Mouse (Mus musculus) stomach, embryonic 16.5 days (tissue): ENCODE results near the gene Tpte. TPM values are rescaled to one million over a fixed set of nuclear protein-coding genes. Genes with fewer than 3 reads are reported as not detected.
A peak's percentile ranks its signal among the peaks of the same experiment; 100 is the strongest.
"Not testable (repeated sequence)": the region's sequence is repeated elsewhere in the genome, so short reads cannot be mapped to it uniquely, and the experiment has no call there.

Experiments used
- ATAC-seq: fragments of 200-750 bp; cut with Nextera tagmentation; 2 replicates; pipeline ENCODE4 v1.8.0; 2017; ENCODE audit warnings: moderate number of reproducible peaks, moderate TSS enrichment; ENCODE audit not compliant: insufficient read depth, low FRiP score
- H3K27ac ChIP-seq: fragments of 300-500 bp; sonication (generic); 2 replicates; pipeline ENCODE4 v1.5.1; 2014; ENCODE audit warnings: low read length
- H3K27me3 ChIP-seq: fragments of 300-500 bp; sonication (generic); 2 replicates; pipeline ENCODE4 v1.6.1; 2014; ENCODE audit warnings: low read length, control low read depth, mixed read lengths; ENCODE audit not compliant: control insufficient read depth, insufficient read depth
- H3K36me3 ChIP-seq: fragments of 300-500 bp; sonication (generic); 2 replicates; pipeline ENCODE4 v1.6.1; 2014; ENCODE audit warnings: low read length; ENCODE audit not compliant: control insufficient read depth, insufficient read depth
- H3K4me1 ChIP-seq: fragments of 300-500 bp; sonication (generic); 2 replicates; pipeline ENCODE4 v1.6.1; 2014; ENCODE audit warnings: low read length, control low read depth, mixed read lengths; ENCODE audit not compliant: control insufficient read depth, insufficient read depth
- H3K4me2 ChIP-seq: fragments of 300-500 bp; sonication (generic); 2 replicates; pipeline ENCODE4 v1.6.1; 2014; ENCODE audit warnings: low read depth, low read length, mixed read lengths
- H3K4me3 ChIP-seq: fragments of 300-500 bp; sonication (generic); replicated peaks from 2 replicates; pipeline ENCODE4 v1.5.1; 2014; ENCODE audit warnings: mild to moderate bottlenecking, low read length
- H3K9ac ChIP-seq: fragments of 300-500 bp; sonication (generic); 2 replicates; pipeline ENCODE4 v1.6.1; 2014; ENCODE audit warnings: low read length
- H3K9me3 ChIP-seq: fragments of 300-500 bp; sonication (generic); replicated peaks from 2 replicates; pipeline ENCODE4 v1.6.1; 2016; ENCODE audit warnings: low read length, control low read depth; ENCODE audit not compliant: control insufficient read depth
- WGBS: fragments of 180-500 bp; shearing (Covaris S2); extraction: QIAGEN DNeasy Blood & Tissue Kit; methylation state at CpG from one replicate; pipeline ENCODE4 v1.1.7; 2014; 5-methylcytosine and 5-hydroxymethylcytosine counted together
- polyA plus RNA-seq: library from polyadenylated mRNA; unstranded; fragments of >200 nt; fragmentation: Nextera tagmentation; extraction: Ambion mirVana; gene quantifications from 2 replicates; pipeline ENCODE4 v1.2.1, GENCODE M21; 2015

Gene Tpte
- polyA plus RNA-seq, 1 experiment from 2014 or later, result not detected

DNA sequence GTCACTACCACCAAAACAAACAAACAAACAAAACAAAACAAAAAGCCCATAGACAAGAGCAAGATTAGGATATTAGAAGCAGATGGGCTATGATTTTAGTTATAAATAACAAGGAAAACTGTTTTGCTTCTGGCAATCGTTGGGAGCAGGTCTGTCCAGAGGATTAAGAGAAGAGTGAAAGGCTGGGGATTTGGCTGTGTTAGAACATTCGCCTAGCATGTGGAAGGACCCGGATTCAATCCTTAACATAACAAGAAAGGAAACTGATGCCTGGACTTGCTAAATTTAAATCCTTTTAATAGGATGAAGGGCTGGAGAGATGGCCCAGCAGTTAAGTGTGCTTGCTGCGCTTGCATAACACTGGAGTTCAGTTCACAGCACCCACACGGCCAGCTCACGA is 18.9 kb upstream of the Tpte start:
- WGBS, result 82% methylated on average over 6 of the region's 6 CpGs
- H3K36me3 ChIP-seq, result no peaks in the 10 kb centered on the region
- no peaks in the 10 kb centered on the region for H3K27me3 ChIP-seq
- no peak overlapping the region for H3K27ac ChIP-seq
- no peak overlapping the region for H3K4me2 ChIP-seq
- H3K4me1 ChIP-seq, result peaks cover 5% of the 10 kb centered on the region
- no peak for ATAC-seq
- H3K4me3 ChIP-seq, result no peak overlapping the region
- H3K9ac ChIP-seq, result no peak overlapping the region
- H3K9me3 ChIP-seq, result no peaks in the 10 kb centered on the region

DNA sequence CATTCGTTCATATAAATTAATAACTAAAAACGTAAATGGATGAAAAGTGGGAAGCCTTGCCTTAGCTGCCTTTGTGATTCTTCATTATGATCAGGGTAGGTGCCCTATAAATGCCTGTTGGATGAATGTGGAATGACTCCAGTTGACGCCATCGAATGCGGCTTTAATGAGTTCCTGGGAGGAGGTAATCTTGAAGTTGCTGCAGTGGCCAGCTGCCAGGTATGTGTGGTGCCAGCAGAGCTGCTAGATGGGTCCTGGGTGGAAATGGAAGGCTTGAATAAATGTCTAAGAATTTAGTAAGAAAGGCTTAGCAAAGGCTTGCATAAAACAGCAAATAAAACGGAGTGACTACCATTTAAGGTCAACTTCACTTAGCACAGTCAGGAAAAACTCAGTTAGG is 18.5 kb upstream of the Tpte start:
- WGBS, result 75% methylated on average over 6 of the region's 6 CpGs
- Histone ChIP-seq H3K4me3 (no peak overlapping the region), H3K27ac (no peak overlapping the region), H3K4me2 (no peak overlapping the region), H3K9ac (no peak overlapping the region), H3K9me3 (no peaks in the 10 kb centered on the region), H3K36me3 (no peaks in the 10 kb centered on the region), H3K4me1 (peaks cover 5% of the 10 kb centered on the region), H3K27me3 (no peaks in the 10 kb centered on the region)
- no peak for ATAC-seq

DNA sequence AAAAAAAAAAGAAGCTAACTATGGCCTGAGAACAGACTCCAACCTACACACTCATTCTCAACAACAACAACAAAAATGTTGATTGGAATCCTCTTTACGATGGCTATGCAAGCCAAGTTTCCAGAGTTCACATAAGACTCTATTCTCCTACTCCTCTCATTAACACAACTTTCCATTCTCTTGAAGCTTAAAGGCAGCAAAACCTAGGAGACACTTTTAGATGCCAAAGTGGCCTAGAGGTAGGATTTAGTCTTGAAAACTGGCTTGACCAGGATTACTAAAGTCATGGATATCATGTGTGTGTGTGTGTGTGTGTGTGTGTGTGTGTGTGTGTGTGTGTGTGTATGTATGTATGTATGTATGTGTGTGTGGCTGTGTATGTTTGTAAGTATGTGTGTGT is 18.0 kb upstream of the Tpte start:
- H3K27ac ChIP-seq, result no peak overlapping the region
- H3K27me3 ChIP-seq, result no peaks in the 10 kb centered on the region
- H3K4me2 ChIP-seq, result no peak overlapping the region
- 88% methylated on average over 1 of the region's 1 CpGs for WGBS
- ATAC-seq, result no peak
- H3K9ac ChIP-seq, result no peak overlapping the region
- H3K9me3 ChIP-seq, result no peaks in the 10 kb centered on the region
- H3K36me3 ChIP-seq, result no peaks in the 10 kb centered on the region
- peaks cover 5% of the 10 kb centered on the region for H3K4me1 ChIP-seq
- H3K4me3 ChIP-seq, result no peak overlapping the region

DNA sequence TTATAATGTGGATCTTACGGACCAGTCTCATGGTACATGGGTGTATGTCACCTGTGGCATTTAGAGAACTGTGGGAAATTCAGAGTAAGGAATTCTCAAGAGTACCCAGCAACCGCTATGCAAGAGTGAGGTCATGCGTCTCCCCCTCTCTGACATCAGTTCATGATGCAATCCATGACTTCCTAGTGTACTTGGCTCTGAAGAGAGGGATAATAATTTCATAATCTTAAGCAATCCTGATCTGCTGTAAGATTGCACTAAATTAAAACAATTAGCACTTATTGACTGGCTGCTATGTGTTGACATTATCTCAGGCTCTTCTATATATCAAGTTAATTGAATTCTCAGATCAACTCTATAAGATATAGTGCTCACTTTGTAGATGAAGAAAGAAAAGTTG is 16.4 kb upstream of the Tpte start:
- Histone ChIP-seq H3K27ac (no peak overlapping the region), H3K4me1 (no peaks in the 10 kb centered on the region), H3K4me2 (no peak overlapping the region), H3K27me3 (no peaks in the 10 kb centered on the region), H3K36me3 (no peaks in the 10 kb centered on the region), H3K9me3 (no peaks in the 10 kb centered on the region), H3K9ac (no peak overlapping the region), H3K4me3 (no peak overlapping the region)
- 89% methylated on average over 3 of the region's 3 CpGs for WGBS
- no peak for ATAC-seq

DNA sequence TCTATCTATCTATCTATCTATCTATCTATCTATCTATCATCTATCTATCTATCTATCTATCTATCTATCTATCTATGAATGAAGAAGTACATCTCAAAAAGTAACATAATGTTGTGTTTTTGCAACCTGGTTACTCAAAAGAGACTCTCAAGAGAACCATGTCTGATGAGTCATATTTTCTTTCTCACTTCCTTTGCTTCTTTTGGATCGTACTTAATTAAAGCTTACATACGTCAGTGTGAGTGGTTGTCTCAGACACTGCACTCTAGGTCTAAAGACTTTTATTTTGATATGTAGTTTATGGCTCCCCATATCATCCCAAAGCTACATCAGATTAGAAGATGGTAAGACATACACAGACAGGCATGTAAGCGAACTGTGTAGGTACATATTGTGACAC is 10.1 kb upstream of the Tpte start:
- Histone ChIP-seq H3K4me2 (no peak overlapping the region), H3K4me1 (no peaks in the 10 kb centered on the region), H3K9me3 (no peaks in the 10 kb centered on the region), H3K27me3 (no peaks in the 10 kb centered on the region), H3K9ac (no peak overlapping the region), H3K36me3 (no peaks in the 10 kb centered on the region), H3K27ac (no peak overlapping the region), H3K4me3 (no peak overlapping the region)
- 86% methylated on average over 3 of the region's 3 CpGs for WGBS
- ATAC-seq, result no peak

DNA sequence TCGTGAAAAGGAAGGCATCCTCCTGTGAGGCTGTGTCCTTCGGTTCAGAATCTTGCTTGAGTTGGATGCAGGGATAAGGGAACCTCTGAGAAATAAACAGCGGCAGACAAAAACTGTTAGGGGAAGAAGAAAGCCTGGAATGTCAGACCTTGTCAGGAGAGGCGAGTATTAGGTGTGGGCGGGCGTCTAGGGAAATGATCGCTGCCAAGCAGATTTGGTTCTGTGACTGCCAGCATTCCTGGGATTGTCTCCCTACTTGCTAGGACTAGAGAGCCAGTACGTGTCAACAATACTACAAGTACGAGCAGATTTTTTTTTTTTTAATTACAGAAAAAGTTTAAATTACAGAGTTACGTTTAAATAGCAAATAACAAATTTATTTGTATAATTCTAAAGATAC is 8.6 kb upstream of the Tpte start:
- H3K4me2 ChIP-seq, result no peak overlapping the region
- H3K27me3 ChIP-seq, result no peaks in the 10 kb centered on the region
- H3K4me3 ChIP-seq, result no peak overlapping the region
- no peaks in the 10 kb centered on the region for H3K4me1 ChIP-seq
- no peak for ATAC-seq
- H3K9me3 ChIP-seq, result no peaks in the 10 kb centered on the region
- 59% methylated on average over 10 of the region's 10 CpGs for WGBS
- no peak overlapping the region for H3K27ac ChIP-seq
- no peaks in the 10 kb centered on the region for H3K36me3 ChIP-seq
- H3K9ac ChIP-seq, result no peak overlapping the region

DNA sequence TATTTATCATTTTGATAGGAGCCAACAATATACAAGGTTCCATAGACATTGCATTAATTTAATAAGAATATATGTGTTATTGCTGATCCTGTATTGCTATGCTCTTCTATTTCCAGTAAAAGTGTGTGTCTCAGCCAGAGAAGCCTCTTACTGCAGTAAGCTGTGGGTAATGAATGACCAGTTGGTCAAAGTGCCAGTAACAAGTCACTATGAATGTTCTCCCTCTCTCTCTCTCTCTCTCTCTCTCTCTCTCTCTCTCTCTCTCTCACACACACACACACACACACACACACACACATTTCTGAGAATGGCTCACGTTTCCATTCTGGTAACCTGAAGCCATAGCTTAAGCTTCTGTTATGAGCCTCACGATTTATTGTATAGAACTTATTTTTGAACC is 19.1 kb downstream of the Tpte start:
- no peak for ATAC-seq
- WGBS, result 44% methylated on average over 2 of the region's 2 CpGs
- Histone ChIP-seq H3K4me1 (no peaks in the 10 kb centered on the region), H3K9me3 (no peaks in the 10 kb centered on the region), H3K4me2 (no peak overlapping the region), H3K36me3 (no peaks in the 10 kb centered on the region), H3K27ac (no peak overlapping the region), H3K4me3 (no peak overlapping the region), H3K9ac (no peak overlapping the region), H3K27me3 (no peaks in the 10 kb centered on the region)

DNA sequence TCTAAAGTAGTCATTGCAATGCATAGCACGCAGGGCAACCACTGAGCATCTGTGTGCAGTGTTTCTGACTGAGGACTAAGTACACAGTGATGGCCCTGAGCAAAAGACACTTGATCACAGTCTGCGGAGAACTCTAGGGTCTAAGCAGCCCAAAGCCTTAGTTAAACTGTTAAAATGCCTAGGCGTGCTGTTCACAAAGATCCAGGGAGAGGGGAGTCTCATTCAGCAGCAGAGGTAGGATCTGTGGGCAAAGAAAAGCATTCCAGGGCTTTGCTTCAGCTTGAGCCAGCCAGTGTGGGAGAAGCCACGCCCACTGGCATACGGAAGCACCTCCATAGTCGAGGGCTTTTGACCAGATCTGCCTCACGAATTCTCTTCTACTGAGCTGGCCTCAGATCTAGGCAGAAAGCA is 19.7 kb downstream of the Tpte start:
- Histone ChIP-seq H3K27me3 (no peaks in the 10 kb centered on the region), H3K4me3 (peak overlapping the region; percentile 24; the same call in 1 of the 2 replicates), H3K4me1 (no peaks in the 10 kb centered on the region), H3K9ac (peak overlapping the region; percentile 32; the same call in 1 of the 2 replicates), H3K4me2 (peak overlapping the region; percentile 43), H3K9me3 (no peaks in the 10 kb centered on the region), H3K27ac (no peak overlapping the region), H3K36me3 (no peaks in the 10 kb centered on the region)
- ATAC-seq, result peak; percentile 73; the same call in 1 of the 2 replicates
- 21% methylated on average over 7 of the region's 7 CpGs for WGBS

DNA sequence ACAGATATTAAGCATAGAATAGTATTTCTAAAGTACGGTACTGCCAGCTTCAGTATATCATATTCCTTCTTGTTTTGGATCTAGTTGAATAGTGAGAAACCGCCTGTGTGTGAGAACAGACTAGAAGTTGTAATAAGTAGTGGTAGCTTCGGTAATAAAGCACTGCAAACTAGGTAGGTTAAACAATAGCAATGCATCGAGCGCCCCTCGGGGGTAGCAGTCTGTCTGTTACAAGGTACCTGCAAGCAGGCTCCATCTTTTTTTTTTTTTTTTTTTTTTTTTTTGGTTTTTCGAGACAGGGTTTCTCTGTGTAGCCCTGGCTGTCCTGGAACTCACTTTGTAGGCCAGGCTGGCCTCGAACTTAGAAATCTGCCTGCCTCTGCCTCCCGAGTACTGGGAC is 20.8 kb downstream of the Tpte start:
- not testable (repeated sequence) for H3K9me3 ChIP-seq, H3K36me3 ChIP-seq, ATAC-seq, H3K27ac ChIP-seq, H3K4me2 ChIP-seq, H3K4me1 ChIP-seq, H3K4me3 ChIP-seq, H3K27me3 ChIP-seq, H3K9ac ChIP-seq
- 84% methylated on average over 8 of the region's 9 CpGs for WGBS

DNA sequence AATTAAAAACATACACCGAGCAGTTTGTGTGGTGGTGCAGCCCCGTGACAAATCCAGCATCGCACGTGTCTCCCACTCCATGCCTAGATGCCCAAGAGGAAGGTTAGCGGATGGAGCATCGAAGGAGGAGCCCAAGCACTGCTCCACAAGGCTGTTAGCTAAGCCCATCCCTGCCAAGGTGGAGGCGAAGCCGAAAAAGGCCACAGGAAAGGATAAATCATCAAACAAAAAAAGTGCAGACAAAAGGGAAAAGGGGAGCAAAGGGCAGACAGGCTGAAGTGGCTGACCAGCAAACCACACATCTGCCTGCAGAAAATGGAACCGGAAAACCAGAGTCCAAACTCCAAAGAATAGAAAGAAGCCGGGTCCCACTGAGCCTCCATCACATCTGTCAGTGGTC is 23.8 kb downstream of the Tpte start:
- Histone ChIP-seq H3K27ac (no peak overlapping the region), H3K27me3 (no peaks in the 10 kb centered on the region), H3K9me3 (no peaks in the 10 kb centered on the region), H3K4me3 (no peak overlapping the region), H3K4me1 (no peaks in the 10 kb centered on the region), H3K36me3 (no peaks in the 10 kb centered on the region), H3K4me2 (no peak overlapping the region), H3K9ac (no peak overlapping the region)
- ATAC-seq, result no peak
- WGBS, result 65% methylated on average over 10 of the region's 10 CpGs
